Mouse (Mus musculus): ENCODE measurements at regions not wholly inside any gene's neighbourhood (a gene's known extent, or its start where the extent isn't known, plus 50 kb on each side); places are given as distances from the start of the nearest gene placed in this dataset.

DNA sequence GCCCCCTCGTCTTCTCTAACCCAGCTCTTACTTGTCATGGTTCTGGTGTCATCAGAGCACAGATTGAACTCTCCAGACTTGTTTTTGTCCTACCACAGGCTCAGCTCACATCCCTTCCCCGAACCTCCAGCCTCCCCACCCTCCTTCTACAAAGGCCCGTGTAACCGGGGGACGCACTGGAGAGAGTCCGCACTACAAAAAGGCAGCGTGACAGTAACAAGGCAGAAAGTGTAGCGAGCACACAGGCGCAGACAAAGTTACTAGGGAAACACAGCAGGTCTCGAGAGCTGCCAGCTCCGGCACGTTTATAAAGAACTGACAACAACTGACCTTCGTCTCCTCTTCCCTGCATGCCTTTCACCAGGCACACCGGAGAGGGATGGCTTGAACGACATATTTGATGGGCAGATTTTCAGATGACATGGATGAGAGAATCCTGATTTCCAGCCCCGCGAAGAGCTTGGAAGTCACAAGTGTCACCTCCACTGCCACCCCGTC lies 260.2 kb upstream of the Zfp64 start:
- no peak overlapping the region for H3K4me3 ChIP-seq (replicated peaks)
- WGBS = 49% methylated on average over 18 of the region's 18 CpGs
- no peak overlapping the region for H3K27ac ChIP-seq (replicated peaks)
- no peaks in the 10 kb centered on the region for H3K27me3 ChIP-seq (replicated peaks)
- no peak overlapping the region for H3K4me2 ChIP-seq
- no peak overlapping the region for H3K9ac ChIP-seq (replicated peaks)
- no peaks in the 10 kb centered on the region for H3K9me3 ChIP-seq (replicated peaks)
- ATAC-seq (ENCODE audit: low FRiP score) = no peak
- no peaks in the 10 kb centered on the region for H3K36me3 ChIP-seq
- H3K4me1 ChIP-seq = peaks cover 12% of the 10 kb centered on the region; the same call in 1 of the 2 replicates

DNA sequence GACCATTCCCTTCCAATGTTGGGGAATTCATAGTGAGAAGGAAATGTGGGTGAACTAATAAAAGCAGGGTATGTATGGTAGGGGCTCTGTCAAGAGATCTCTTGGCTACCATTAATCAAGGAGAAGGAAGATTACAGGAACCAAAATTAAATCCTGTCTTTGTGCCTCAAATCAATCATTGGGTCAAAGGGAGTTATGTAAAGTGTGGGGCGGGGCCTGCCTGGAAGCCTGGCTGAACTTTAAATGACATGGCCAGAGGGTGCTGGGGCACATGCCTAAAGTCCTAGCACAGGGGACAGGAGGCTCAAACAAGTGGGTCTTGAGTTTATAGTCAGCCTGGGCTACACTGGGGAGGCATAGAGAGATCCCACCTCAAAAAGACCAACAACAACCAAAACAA lies 259.0 kb upstream of the Zfp64 start:
- no peak overlapping the region for H3K4me3 ChIP-seq (replicated peaks)
- no peaks in the 10 kb centered on the region for H3K27me3 ChIP-seq (replicated peaks)
- H3K4me1 ChIP-seq = peaks cover 12% of the 10 kb centered on the region; the same call in 1 of the 2 replicates
- no peak overlapping the region for H3K4me2 ChIP-seq
- WGBS = 90% methylated on average over 1 of the region's 1 CpGs
- H3K9ac ChIP-seq (replicated peaks) = no peak overlapping the region
- H3K36me3 ChIP-seq = no peaks in the 10 kb centered on the region
- no peak overlapping the region for H3K27ac ChIP-seq (replicated peaks)
- H3K9me3 ChIP-seq (replicated peaks) = no peaks in the 10 kb centered on the region
- ATAC-seq (ENCODE audit: low FRiP score) = no peak

DNA sequence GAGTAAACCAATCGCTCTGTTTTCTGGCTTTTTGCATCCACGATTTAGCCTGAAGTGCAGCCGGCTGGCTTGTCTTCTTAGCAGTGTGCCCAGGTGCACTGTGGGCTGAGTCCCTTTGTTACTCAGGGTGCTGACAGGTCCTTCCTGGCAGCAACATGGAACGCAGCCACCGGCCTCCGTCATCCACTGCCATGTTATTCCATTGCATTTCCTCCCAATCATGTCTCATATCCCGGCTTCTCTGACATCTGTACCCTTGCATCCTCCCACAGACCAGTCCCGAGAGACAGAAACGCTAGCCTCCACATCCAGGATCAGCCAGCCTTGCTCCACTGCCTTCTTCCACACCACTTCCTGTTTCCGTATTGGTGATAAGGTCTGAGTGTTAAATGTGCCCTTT lies 257.9 kb upstream of the Zfp64 start:
- 71% methylated on average over 10 of the region's 10 CpGs for WGBS
- Histone ChIP-seq H3K9me3 (replicated peaks) (no peaks in the 10 kb centered on the region), H3K9ac (replicated peaks) (no peak overlapping the region), H3K36me3 (no peaks in the 10 kb centered on the region), H3K4me1 (peaks cover 12% of the 10 kb centered on the region; the same call in 1 of the 2 replicates), H3K4me2 (no peak overlapping the region), H3K27me3 (replicated peaks) (no peaks in the 10 kb centered on the region), H3K27ac (replicated peaks) (no peak overlapping the region), H3K4me3 (replicated peaks) (no peak overlapping the region)
- ATAC-seq (ENCODE audit: low FRiP score) = no peak

DNA sequence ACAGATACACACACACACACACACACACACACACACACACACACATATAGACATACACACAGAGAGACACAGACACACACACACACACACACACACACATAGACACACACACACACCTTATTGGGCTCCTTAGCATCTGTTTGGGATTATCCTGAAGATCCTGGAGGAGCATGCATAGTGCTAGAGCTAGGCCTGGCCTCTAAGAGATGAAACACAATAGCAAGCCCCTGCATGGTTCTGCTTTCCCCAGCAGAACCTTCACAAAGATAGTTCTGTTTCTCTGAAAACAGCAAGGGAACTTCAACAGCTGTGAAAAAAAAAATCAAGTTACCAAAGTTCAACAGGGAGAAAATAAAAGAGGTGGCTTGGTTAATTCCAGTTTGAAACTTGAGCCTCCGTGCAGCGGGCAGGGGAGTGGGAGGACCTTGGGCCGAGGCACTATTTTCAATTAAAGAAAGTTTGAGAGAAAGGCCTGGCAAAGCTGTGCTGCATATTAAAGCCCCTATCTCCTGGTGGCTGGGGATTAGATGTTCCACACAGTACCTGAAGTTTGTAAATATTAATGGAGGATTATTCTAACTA lies 257.4 kb upstream of the Zfp64 start:
- 47% methylated on average over 3 of the region's 3 CpGs for WGBS
- H3K9me3 ChIP-seq (replicated peaks) = no peaks in the 10 kb centered on the region
- no peak overlapping the region for H3K27ac ChIP-seq (replicated peaks)
- no peaks in the 10 kb centered on the region for H3K27me3 ChIP-seq (replicated peaks)
- H3K4me1 ChIP-seq = peaks cover 12% of the 10 kb centered on the region; the same call in 1 of the 2 replicates
- no peak overlapping the region for H3K4me2 ChIP-seq
- no peak overlapping the region for H3K4me3 ChIP-seq (replicated peaks)
- no peak for ATAC-seq (ENCODE audit: low FRiP score)
- H3K36me3 ChIP-seq = no peaks in the 10 kb centered on the region
- no peak overlapping the region for H3K9ac ChIP-seq (replicated peaks)

DNA sequence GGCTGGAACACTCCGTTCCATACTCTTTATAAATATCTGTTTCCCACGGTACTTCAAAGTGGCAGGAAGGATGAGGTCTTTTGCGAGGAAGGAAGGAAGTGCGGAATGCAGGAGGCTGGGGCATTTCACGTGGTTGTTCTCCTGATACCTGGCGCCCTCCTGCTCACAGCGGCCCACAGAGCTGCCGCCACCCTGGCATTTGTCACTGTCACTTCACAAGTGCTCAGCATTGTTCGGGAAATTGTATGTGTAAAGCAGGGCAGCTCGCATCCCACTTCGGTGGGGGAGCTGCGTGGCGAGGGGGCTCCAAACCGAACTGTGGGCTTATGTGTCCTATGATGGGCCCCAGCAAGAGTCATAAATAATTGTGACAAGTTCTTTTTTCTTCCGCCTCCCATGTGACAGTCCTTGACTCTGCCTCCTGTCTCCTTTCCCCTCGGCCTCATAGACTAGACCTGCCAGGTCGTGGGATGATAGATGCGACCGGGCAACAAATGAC lies 248.9 kb upstream of the Zfp64 start:
- H3K4me1 ChIP-seq = peaks cover 6% of the 10 kb centered on the region
- no peak for ATAC-seq (ENCODE audit: low FRiP score)
- no peak overlapping the region for H3K4me3 ChIP-seq (replicated peaks)
- H3K27ac ChIP-seq (replicated peaks) = no peak overlapping the region
- H3K4me2 ChIP-seq = peak overlapping the region; percentile 28
- no peaks in the 10 kb centered on the region for H3K9me3 ChIP-seq (replicated peaks)
- H3K9ac ChIP-seq (replicated peaks) = no peak overlapping the region
- no peaks in the 10 kb centered on the region for H3K36me3 ChIP-seq
- no peaks in the 10 kb centered on the region for H3K27me3 ChIP-seq (replicated peaks)
- WGBS = 26% methylated on average over 19 of the region's 19 CpGs

DNA sequence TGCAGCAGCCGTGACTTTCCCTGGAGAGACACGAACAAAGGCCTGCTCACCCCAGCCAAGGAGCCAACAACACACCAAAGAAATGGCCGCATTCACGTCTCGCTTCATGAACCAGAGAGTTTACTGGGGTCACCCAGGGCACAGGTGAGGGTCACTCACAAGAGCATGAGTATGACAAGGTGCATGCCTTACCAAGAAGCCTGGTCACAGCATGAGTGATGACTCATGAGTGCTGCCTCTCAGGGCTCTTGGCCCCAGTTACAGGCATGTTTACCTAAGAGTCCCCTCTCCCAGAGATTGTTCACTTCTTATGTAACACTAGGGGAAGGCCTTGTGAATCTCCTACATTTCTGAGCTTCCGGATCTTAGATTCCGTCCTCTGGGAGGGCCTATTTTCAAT lies 236.6 kb upstream of the Zfp64 start:
- 78% methylated on average over 7 of the region's 7 CpGs for WGBS
- no peaks in the 10 kb centered on the region for H3K27me3 ChIP-seq (replicated peaks)
- no peak overlapping the region for H3K4me3 ChIP-seq (replicated peaks)
- no peak for ATAC-seq (ENCODE audit: low FRiP score)
- H3K27ac ChIP-seq (replicated peaks) = no peak overlapping the region
- H3K9ac ChIP-seq (replicated peaks) = no peak overlapping the region
- no peak overlapping the region for H3K4me2 ChIP-seq
- H3K36me3 ChIP-seq = no peaks in the 10 kb centered on the region
- no peaks in the 10 kb centered on the region for H3K9me3 ChIP-seq (replicated peaks)
- H3K4me1 ChIP-seq = peaks cover 6% of the 10 kb centered on the region

DNA sequence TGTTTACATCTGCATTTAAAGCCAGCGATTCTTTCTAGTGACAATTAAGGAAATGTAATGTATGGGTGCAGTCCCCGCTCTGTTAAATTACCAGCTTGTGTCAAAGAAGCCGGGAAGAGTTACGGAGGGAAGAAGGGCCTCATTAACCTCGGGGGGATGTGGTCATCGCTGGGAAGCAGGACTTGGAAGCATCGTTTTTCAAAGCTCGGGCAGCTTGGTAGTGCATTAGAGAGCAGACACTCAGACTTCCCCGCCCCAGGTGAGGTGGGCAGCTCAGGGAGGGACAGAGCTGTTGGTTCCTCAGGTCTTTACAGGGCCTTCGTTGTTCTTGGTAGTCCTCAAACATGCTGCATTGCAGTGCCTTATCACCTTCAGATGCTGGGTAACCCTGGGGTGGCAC lies 236.1 kb upstream of the Zfp64 start:
- no peak for ATAC-seq (ENCODE audit: low FRiP score)
- no peak overlapping the region for H3K4me2 ChIP-seq
- 30% methylated on average over 10 of the region's 10 CpGs for WGBS
- no peaks in the 10 kb centered on the region for H3K9me3 ChIP-seq (replicated peaks)
- H3K4me1 ChIP-seq = peaks cover 6% of the 10 kb centered on the region
- no peak overlapping the region for H3K9ac ChIP-seq (replicated peaks)
- no peaks in the 10 kb centered on the region for H3K27me3 ChIP-seq (replicated peaks)
- no peak overlapping the region for H3K27ac ChIP-seq (replicated peaks)
- no peak overlapping the region for H3K4me3 ChIP-seq (replicated peaks)
- H3K36me3 ChIP-seq = no peaks in the 10 kb centered on the region

DNA sequence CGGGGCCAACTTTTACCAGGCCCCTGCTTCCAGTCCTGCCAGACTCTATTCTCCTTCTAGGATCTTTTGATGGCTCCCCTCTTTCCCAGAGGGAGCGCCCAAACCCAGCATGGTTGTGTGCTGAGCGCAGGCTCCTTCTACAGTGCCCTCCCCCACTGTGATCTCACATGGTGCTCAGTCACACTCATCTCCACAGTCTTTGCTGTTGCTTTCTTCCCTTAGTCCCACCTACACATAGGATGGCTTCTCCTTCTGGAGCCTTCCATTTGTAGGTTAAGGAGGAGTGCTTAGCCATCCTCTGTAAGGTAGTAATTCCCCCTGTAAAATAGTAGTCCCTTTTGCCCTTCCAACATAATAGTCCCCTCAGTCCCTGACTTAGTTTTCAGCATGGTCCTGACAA lies 222.2 kb upstream of the Zfp64 start:
- ATAC-seq (ENCODE audit: low FRiP score) = no peak
- Histone ChIP-seq H3K9me3 (replicated peaks) (0 out of 2 replicates have a peak, but pooled peaks cover 1% of the 10 kb centered on the region), H3K9ac (replicated peaks) (no peak overlapping the region), H3K4me1 (peaks cover 14% of the 10 kb centered on the region), H3K27ac (replicated peaks) (no peak overlapping the region), H3K27me3 (replicated peaks) (no peaks in the 10 kb centered on the region), H3K4me3 (replicated peaks) (no peak overlapping the region), H3K4me2 (no peak overlapping the region), H3K36me3 (no peaks in the 10 kb centered on the region)
- WGBS = 84% methylated on average over 3 of the region's 3 CpGs

DNA sequence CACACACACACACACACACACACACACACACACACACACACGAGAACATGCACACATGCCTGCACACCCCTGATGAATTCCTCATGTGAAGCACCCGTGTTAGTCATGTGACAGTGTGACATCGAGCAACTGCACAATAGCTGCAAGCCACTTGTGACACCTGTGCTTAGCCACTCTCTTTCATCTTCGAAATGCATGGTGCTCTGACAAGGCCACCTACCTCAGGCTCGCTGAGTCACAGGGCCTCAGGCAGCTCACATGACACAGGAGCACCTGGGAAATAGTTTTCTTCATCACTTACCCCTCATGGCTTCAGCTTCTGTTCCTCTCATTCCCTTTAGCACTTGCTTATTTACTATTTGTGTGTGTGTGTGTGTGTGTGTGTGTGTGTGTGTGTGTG lies 213.4 kb upstream of the Zfp64 start:
- H3K9me3 ChIP-seq (replicated peaks) = 0 out of 2 replicates have a peak, but pooled peaks cover 4% of the 10 kb centered on the region
- H3K4me3 ChIP-seq (replicated peaks) = no peak overlapping the region
- no peaks in the 10 kb centered on the region for H3K4me1 ChIP-seq
- no peak overlapping the region for H3K9ac ChIP-seq (replicated peaks)
- no peak overlapping the region for H3K4me2 ChIP-seq
- H3K27me3 ChIP-seq (replicated peaks) = no peaks in the 10 kb centered on the region
- no peak overlapping the region for H3K27ac ChIP-seq (replicated peaks)
- no peaks in the 10 kb centered on the region for H3K36me3 ChIP-seq
- no peak for ATAC-seq (ENCODE audit: low FRiP score)
- 82% methylated on average over 5 of the region's 5 CpGs for WGBS

DNA sequence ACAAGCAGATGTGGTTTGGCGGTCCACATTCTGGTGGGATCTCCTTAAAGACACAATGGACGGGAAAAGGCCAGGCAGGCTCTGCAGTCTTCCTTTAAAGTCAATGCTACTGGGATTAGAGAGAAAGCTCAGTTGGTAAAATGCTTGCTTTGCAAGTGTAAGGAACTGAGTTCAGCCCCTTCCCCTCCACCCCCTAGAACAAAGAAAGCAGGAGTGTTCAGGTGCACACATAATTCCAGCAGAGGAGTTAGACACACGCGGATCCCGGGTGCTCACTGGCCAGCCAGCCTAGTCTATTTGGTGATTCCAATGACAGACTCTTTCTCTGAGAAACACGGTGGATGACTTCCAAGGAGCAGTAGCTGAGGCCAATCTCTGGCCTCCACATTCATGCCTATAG lies 213.0 kb upstream of the Zfp64 start:
- H3K27me3 ChIP-seq (replicated peaks) = no peaks in the 10 kb centered on the region
- no peak overlapping the region for H3K4me3 ChIP-seq (replicated peaks)
- 0 out of 2 replicates have a peak, but pooled peaks cover 4% of the 10 kb centered on the region for H3K9me3 ChIP-seq (replicated peaks)
- no peak overlapping the region for H3K9ac ChIP-seq (replicated peaks)
- no peaks in the 10 kb centered on the region for H3K36me3 ChIP-seq
- no peak for ATAC-seq (ENCODE audit: low FRiP score)
- WGBS = 82% methylated on average over 6 of the region's 6 CpGs
- no peak overlapping the region for H3K4me2 ChIP-seq
- no peaks in the 10 kb centered on the region for H3K4me1 ChIP-seq
- H3K27ac ChIP-seq (replicated peaks) = no peak overlapping the region

DNA sequence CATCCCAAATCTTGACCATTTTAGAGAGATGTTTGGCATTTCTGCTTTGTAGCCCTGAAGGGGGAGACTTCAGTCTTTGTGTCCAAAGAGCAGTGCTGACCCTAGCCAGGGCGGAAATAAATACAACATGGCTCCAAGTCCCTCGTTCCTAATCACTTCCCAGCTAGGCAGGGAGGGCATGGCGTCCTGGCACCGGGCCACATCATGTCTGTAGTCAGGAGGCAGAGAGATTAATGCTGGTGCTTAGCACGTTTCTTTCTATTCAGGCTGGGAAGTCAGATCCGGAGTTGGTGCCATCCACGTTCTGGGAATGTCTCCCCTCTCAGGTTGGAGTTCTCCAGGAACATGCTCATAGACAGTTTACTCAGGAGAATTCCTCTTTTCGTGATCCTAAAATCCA lies 206.3 kb upstream of the Zfp64 start:
- H3K36me3 ChIP-seq = no peaks in the 10 kb centered on the region
- no peak overlapping the region for H3K27ac ChIP-seq (replicated peaks)
- H3K4me3 ChIP-seq (replicated peaks) = no peak overlapping the region
- no peak overlapping the region for H3K4me2 ChIP-seq
- peaks cover 28% of the 10 kb centered on the region for H3K4me1 ChIP-seq
- 60% methylated on average over 8 of the region's 8 CpGs for WGBS
- H3K9me3 ChIP-seq (replicated peaks) = no peaks in the 10 kb centered on the region
- ATAC-seq (ENCODE audit: low FRiP score) = no peak
- H3K27me3 ChIP-seq (replicated peaks) = no peaks in the 10 kb centered on the region
- H3K9ac ChIP-seq (replicated peaks) = no peak overlapping the region

DNA sequence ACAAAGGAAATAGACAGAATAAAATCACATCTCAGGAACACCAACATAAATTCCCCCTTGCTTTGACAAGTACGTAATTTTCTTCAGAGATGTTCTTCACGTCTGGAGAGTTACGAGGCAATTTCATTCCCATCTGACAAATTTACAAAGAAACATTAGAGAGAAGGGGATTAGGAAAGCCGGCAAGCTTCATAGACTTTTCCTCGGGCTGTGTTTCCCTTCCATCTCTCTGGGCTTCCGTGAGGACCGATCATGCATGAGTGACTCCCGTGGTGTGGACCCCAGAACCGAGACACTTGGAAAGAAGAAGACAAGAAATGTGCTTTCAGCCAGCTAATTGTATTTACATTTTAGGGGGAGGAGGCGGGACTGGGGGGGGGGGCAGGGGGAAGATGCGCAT lies 203.4 kb upstream of the Zfp64 start:
- Histone ChIP-seq H3K9me3 (replicated peaks) (no peaks in the 10 kb centered on the region), H3K4me2 (peak overlapping the region; percentile 49), H3K4me1 (peaks cover 47% of the 10 kb centered on the region), H3K36me3 (no peaks in the 10 kb centered on the region), H3K9ac (replicated peaks) (peak overlapping the region; percentile 18; the same call in 1 of the 2 replicates), H3K27me3 (replicated peaks) (no peaks in the 10 kb centered on the region), H3K4me3 (replicated peaks) (peak overlapping the region; percentile 19), H3K27ac (replicated peaks) (peak overlapping the region; percentile 77)
- 19% methylated on average over 11 of the region's 11 CpGs for WGBS
- ATAC-seq (ENCODE audit: low FRiP score) = peak; percentile 43; the same call in 1 of the 2 replicates
